Mouse (Mus musculus): ENCODE data around the gene Ly6g5c. TPM values are rescaled to one million over a fixed set of nuclear protein-coding genes. Genes with fewer than 3 reads are reported as not detected.

The Ly6g5c gene
- total and polyA plus RNA-seq, 2 experiments from 2014 or later = not detected

GRCm38 (mm10) chr17:35132174-35132560, 24.1 kb downstream of the Ly6g5c start:
- ATAC-seq (no peak), DNase-seq (ENCODE audit: low spot score) (no peak)
- Histone ChIP-seq H3K9me3 (ENCODE audit: low read length) (no peaks in the 10 kb centered on the region), H3K9ac (replicated peaks; ENCODE audit: low read length) (no peak overlapping the region), H3K27me3 (ENCODE audit: insufficient read depth, low read length) (no peaks in the 10 kb centered on the region), H3K27ac (no peak overlapping the region), H3K4me2 (ENCODE audit: low read depth, low read length) (no peak overlapping the region), H3K4me3 (ENCODE audit: low read length) (no peak overlapping the region), H3K36me3 (ENCODE audit: insufficient read depth, low read length) (no peaks in the 10 kb centered on the region; the same call in 1 of the 2 replicates), H3K4me1 (ENCODE audit: insufficient read depth, low read length) (peaks cover 7% of the 10 kb centered on the region)
- 80% methylated on average over 3 of the region's 3 CpGs for WGBS
- TF ChIP-seq CTCF (IDR thresholded peaks at IDR 0.05; ENCODE audit: low read depth) = no peak

GRCm38 (mm10) chr17:35133517-35133916, 25.4 kb downstream of the Ly6g5c start:
- no peak overlapping the region for H3K4me2 ChIP-seq (ENCODE audit: low read depth, low read length)
- DNase-seq (ENCODE audit: low spot score) (no peak), ATAC-seq (no peak)
- H3K27ac ChIP-seq = no peak overlapping the region
- no peaks in the 10 kb centered on the region; the same call in 1 of the 2 replicates for H3K36me3 ChIP-seq (ENCODE audit: insufficient read depth, low read length)
- peaks cover 7% of the 10 kb centered on the region for H3K4me1 ChIP-seq (ENCODE audit: insufficient read depth, low read length)
- H3K27me3 ChIP-seq (ENCODE audit: insufficient read depth, low read length) = no peaks in the 10 kb centered on the region
- no peak overlapping the region for H3K9ac ChIP-seq (replicated peaks; ENCODE audit: low read length)
- H3K4me3 ChIP-seq (ENCODE audit: low read length) = no peak overlapping the region
- H3K9me3 ChIP-seq (ENCODE audit: low read length) = no peaks in the 10 kb centered on the region
- TF ChIP-seq CTCF (IDR thresholded peaks at IDR 0.05; ENCODE audit: low read depth) = no peak
- WGBS = 93% methylated on average over 7 of the region's 7 CpGs

- Histone ChIP-seq H3K9me3 (ENCODE audit: low read length) (no peaks in the 10 kb centered on the region), H3K4me1 (ENCODE audit: insufficient read depth, low read length) (peaks cover 7% of the 10 kb centered on the region), H3K27ac (peak within 1 kb of the TSS; percentile 96), H3K36me3 (ENCODE audit: insufficient read depth, low read length) (peaks cover 9% of the 10 kb centered on the region; the same call in 1 of the 2 replicates), H3K27me3 (ENCODE audit: insufficient read depth, low read length) (no peaks in the 10 kb centered on the region), H3K4me3 (ENCODE audit: low read length) (peak within 1 kb of the TSS; percentile 71), H3K9ac (replicated peaks; ENCODE audit: low read length) (peak within 1 kb of the TSS; percentile 65), H3K4me2 (ENCODE audit: low read depth, low read length) (peak within 1 kb of the TSS; percentile 79)
- no peak; the same call in 1 of the 2 replicates for TF ChIP-seq CTCF (IDR thresholded peaks at IDR 0.05; ENCODE audit: low read depth)
- DNase-seq (ENCODE audit: low spot score) (peak; percentile 98), ATAC-seq (peak; percentile 95)
- under 1% methylated on average over 66 of the region's 66 CpGs for WGBS
Observed at GRCm38 (mm10) chr17:35134801-35135590, 26.9 kb downstream of the Ly6g5c start, which contains the start of gene Bag6. TSS of gene Bag6 (plus strand) at chr17:35135178.

GRCm38 (mm10) chr17:35135591-35136320, 27.7 kb downstream of the Ly6g5c start:
- Histone ChIP-seq H3K36me3 (ENCODE audit: insufficient read depth, low read length) (peaks cover 17% of the 10 kb centered on the region), H3K27me3 (ENCODE audit: insufficient read depth, low read length) (no peaks in the 10 kb centered on the region), H3K9ac (replicated peaks; ENCODE audit: low read length) (peak overlapping the region; percentile 65), H3K4me1 (ENCODE audit: insufficient read depth, low read length) (peaks cover 7% of the 10 kb centered on the region), H3K4me2 (ENCODE audit: low read depth, low read length) (peak overlapping the region; percentile 79), H3K9me3 (ENCODE audit: low read length) (no peaks in the 10 kb centered on the region), H3K4me3 (ENCODE audit: low read length) (peak overlapping the region; percentile 71), H3K27ac (peak overlapping the region; percentile 96)
- DNase-seq (ENCODE audit: low spot score) (peak; percentile 87), ATAC-seq (peak; percentile 80)
- WGBS = under 1% methylated on average over 40 of the region's 43 CpGs
- no peak for TF ChIP-seq CTCF (IDR thresholded peaks at IDR 0.05; ENCODE audit: low read depth)

GRCm38 (mm10) chr17:35139269-35139668, 31.2 kb downstream of the Ly6g5c start:
- Histone ChIP-seq H3K9me3 (ENCODE audit: low read length) (no peaks in the 10 kb centered on the region), H3K4me2 (ENCODE audit: low read depth, low read length) (no peak overlapping the region), H3K27ac (no peak overlapping the region), H3K4me1 (ENCODE audit: insufficient read depth, low read length) (peaks cover 7% of the 10 kb centered on the region), H3K9ac (replicated peaks; ENCODE audit: low read length) (no peak overlapping the region), H3K4me3 (ENCODE audit: low read length) (no peak overlapping the region), H3K36me3 (ENCODE audit: insufficient read depth, low read length) (peaks cover 50% of the 10 kb centered on the region), H3K27me3 (ENCODE audit: insufficient read depth, low read length) (no peaks in the 10 kb centered on the region)
- 92% methylated on average over 3 of the region's 3 CpGs for WGBS
- ATAC-seq (no peak), DNase-seq (ENCODE audit: low spot score) (no peak)
- TF ChIP-seq CTCF (IDR thresholded peaks at IDR 0.05; ENCODE audit: low read depth) = no peak

- H3K27me3 ChIP-seq (ENCODE audit: insufficient read depth, low read length) = no peaks in the 10 kb centered on the region
- H3K4me1 ChIP-seq (ENCODE audit: insufficient read depth, low read length) = peaks cover 7% of the 10 kb centered on the region
- no peak for ATAC-seq
- no peaks in the 10 kb centered on the region for H3K9me3 ChIP-seq (ENCODE audit: low read length)
- no peak overlapping the region for H3K9ac ChIP-seq (replicated peaks; ENCODE audit: low read length)
- H3K4me3 ChIP-seq (ENCODE audit: low read length) = no peak overlapping the region
- DNase-seq (ENCODE audit: low spot score) = no peak
- no peak for TF ChIP-seq CTCF (IDR thresholded peaks at IDR 0.05; ENCODE audit: low read depth)
- H3K27ac ChIP-seq = no peak overlapping the region
- peaks cover 63% of the 10 kb centered on the region for H3K36me3 ChIP-seq (ENCODE audit: insufficient read depth, low read length)
- H3K4me2 ChIP-seq (ENCODE audit: low read depth, low read length) = no peak overlapping the region
- 79% methylated on average over 16 of the region's 16 CpGs for WGBS
Observed at GRCm38 (mm10) chr17:35140490-35140996, 32.5 kb downstream of the Ly6g5c start.
